Mouse (Mus musculus) mouse embryonic stem cell (cell line): Measurements from ENCODE around the gene Ost4.

Experiments used
- in situ Hi-C, 2 experiments: fragments of 300-500 bp; cut with MboI; formaldehyde crosslinking; loops; 1 replicate in 1 of 2; 3 replicates in 1 of 2; pipeline ENCODE4 v1.14.3; 2019 to 2020; ENCODE audit warnings: low sequenced_read_pairs in 2 of 2, low pct_unique_long_range_greater_than_20kb in 1 of 2, mixed read lengths in 1 of 2; ENCODE audit not compliant: unreplicated experiment in 1 of 2

Ost4 gene

GRCm38 (mm10) chr5:30872574-30872973 is 35.0 kb downstream of the Ost4 start:
- in situ Hi-C loops: no loop called here

- in situ Hi-C loops: no loop called here
These were observed 37.5 kb downstream of the Ost4 start for GRCm38 (mm10) chr5:30870131-30870406.

GRCm38 (mm10) chr5:30869405-30870130 is 38.0 kb downstream of the Ost4 start:
- in situ Hi-C loops: no loop called here

- in situ Hi-C loops: no loop called here
These were observed 38.6 kb downstream of the Ost4 start for GRCm38 (mm10) chr5:30868981-30869380.

GRCm38 (mm10) chr5:30867712-30868111 is 39.9 kb downstream of the Ost4 start, which contains the start of gene Tmem214:
Tmem214 (plus strand) TSS chr5:30868012.
- in situ Hi-C loops: no loop called here

GRCm38 (mm10) chr5:30866871-30867270 is 40.7 kb downstream of the Ost4 start:
- in situ Hi-C loops: no loop called here

GRCm38 (mm10) chr5:30864322-30864721 is 43.3 kb downstream of the Ost4 start:
- in situ Hi-C loops: no loop called here

GRCm38 (mm10) chr5:30863852-30864251 is 43.7 kb downstream of the Ost4 start:
- in situ Hi-C loops: no loop called here

- in situ Hi-C loops: no loop called here
These were observed 51.5 kb downstream of the Ost4 start for GRCm38 (mm10) chr5:30856124-30856523.
